Mouse (Mus musculus): ENCODE data around the gene 6430531B16Rik.

- TF ChIP-seq CTCF (IDR thresholded peaks at IDR 0.05; ENCODE audit: low read depth, low read length) (no peak), POLR2A (IDR thresholded peaks at IDR 0.05; ENCODE audit: borderline replicate concordance, low read depth, low read length) (no peak)
These were observed 34.0 kb downstream of the 6430531B16Rik start for GRCm38 (mm10) chr7:139944291-139945240.
